Mouse (Mus musculus) hematopoietic stem cell, adult 5-6 weeks (primary cell): ENCODE measurements around the gene Gm13889. TPM values are rescaled to one million over a fixed set of nuclear protein-coding genes. Genes with fewer than 3 reads are reported as not detected.

Experiments
- ATAC-seq, 2 experiments: fragments of 125-278 bp in 1 of 2; replicated peaks in 1 of 2; 2 replicates each; pipeline ENCODE4 v1.8.0; 2016 to 2017; ENCODE audit warnings: inconsistent platforms in 2 of 2, mild to moderate bottlenecking in 2 of 2, moderate number of reproducible peaks in 2 of 2, low read depth in 1 of 2, moderate TSS enrichment in 1 of 2; ENCODE audit not compliant: low FRiP score in 2 of 2, poor library complexity in 2 of 2, severe bottlenecking in 2 of 2, insufficient read depth in 1 of 2, low TSS enrichment in 1 of 2
- total RNA-seq: library from RNA; stranded (forward); fragments of 172-1452, 232-1000 nt; gene quantifications from 2 replicates; pipeline ENCODE4 v1.2.3, GENCODE M21; 2017

Gm13889 gene
- total RNA-seq, 1 experiment from 2014 or later, result not detected

GRCm38 (mm10) chr2:93919093-93919492 lies 37.9 kb downstream of the Gm13889 start:
- ATAC-seq, result no peak

GRCm38 (mm10) chr2:93913552-93913951 lies 43.4 kb downstream of the Gm13889 start:
- ATAC-seq, result no peak

GRCm38 (mm10) chr2:93911942-93912341 lies 45.1 kb downstream of the Gm13889 start:
- ATAC-seq, result no peak

- no peak for ATAC-seq
Observed at GRCm38 (mm10) chr2:93909716-93910115, 47.3 kb downstream of the Gm13889 start.

- ATAC-seq, result no peak
Observed at GRCm38 (mm10) chr2:93907519-93908294, 49.3 kb downstream of the Gm13889 start.

- ATAC-seq, result no peak
Observed at GRCm38 (mm10) chr2:93906316-93906715, 50.7 kb downstream of the Gm13889 start.

Other genes with a start within 250 kb of the Gm13889 start
- 35.6 and 41.4 TPM in 2 replicates for gene Ext2, start 134.6 kb downstream of the Gm13889 start, total RNA-seq
- 17.6 and 36.4 TPM in 2 replicates for gene Accs, start 107.3 kb downstream of the Gm13889 start, total RNA-seq
- not detected in 2 replicates for gene Accsl, start 88.0 kb downstream of the Gm13889 start, total RNA-seq
- not detected in 2 replicates for gene Gm27027, start 39.2 kb upstream of the Gm13889 start, total RNA-seq
- gene Alkbh3, start 53.6 kb upstream of the Gm13889 start, total RNA-seq, result 29.3 and 39.2 TPM in 2 replicates
- 121 and 129 TPM in 2 replicates for gene Hsd17b12, start 200.8 kb upstream of the Gm13889 start, total RNA-seq